Mouse (Mus musculus): Measurements from ENCODE around the gene Prpf8.

Prpf8 gene

GRCm38 (mm10) chr11:75508162-75508561 is 21.5 kb downstream of the Prpf8 start:
- Histone ChIP-seq H3K9me3 (ENCODE audit: low read length) (no peaks in the 10 kb centered on the region), H3K36me3 (ENCODE audit: insufficient read depth, low read length) (peaks cover 71% of the 10 kb centered on the region), H3K4me3 (replicated peaks; ENCODE audit: low read length) (no peak overlapping the region), H3K4me1 (replicated peaks; ENCODE audit: low read depth, low read length) (peaks cover 30% of the 10 kb centered on the region), H3K27me3 (ENCODE audit: insufficient read depth, low read length) (peaks cover 18% of the 10 kb centered on the region)
- TF ChIP-seq NANOG (IDR thresholded peaks at IDR 0.05; ENCODE audit: borderline replicate concordance, low read length) (no peak), POU5F1 (IDR thresholded peaks at IDR 0.05; ENCODE audit: borderline replicate concordance, low read length) (no peak), CTCF (conservative IDR thresholded peaks at IDR 0.05; ENCODE audit: low read length) (no peak)

GRCm38 (mm10) chr11:75508904-75509303 is 22.3 kb downstream of the Prpf8 start:
- TF ChIP-seq NANOG (IDR thresholded peaks at IDR 0.05; ENCODE audit: borderline replicate concordance, low read length): no peak
- no peak for TF ChIP-seq CTCF (conservative IDR thresholded peaks at IDR 0.05; ENCODE audit: low read length)
- H3K9me3 ChIP-seq (ENCODE audit: low read length): no peaks in the 10 kb centered on the region
- peaks cover 19% of the 10 kb centered on the region for H3K27me3 ChIP-seq (ENCODE audit: insufficient read depth, low read length)
- peak overlapping the region; percentile 86; the same call in 1 of the 2 replicates for H3K4me3 ChIP-seq (replicated peaks; ENCODE audit: low read length)
- peaks cover 38% of the 10 kb centered on the region for H3K4me1 ChIP-seq (replicated peaks; ENCODE audit: low read depth, low read length)
- peaks cover 63% of the 10 kb centered on the region for H3K36me3 ChIP-seq (ENCODE audit: insufficient read depth, low read length)

- Histone ChIP-seq H3K27me3 (ENCODE audit: insufficient read depth, low read length) (peaks cover 30% of the 10 kb centered on the region), H3K36me3 (ENCODE audit: insufficient read depth, low read length) (peaks cover 52% of the 10 kb centered on the region), H3K9me3 (ENCODE audit: low read length) (no peaks in the 10 kb centered on the region), H3K4me1 (replicated peaks; ENCODE audit: low read depth, low read length) (peaks cover 48% of the 10 kb centered on the region), H3K4me3 (replicated peaks; ENCODE audit: low read length) (peak within 1 kb of the TSS; percentile 86)
- TF ChIP-seq NANOG (IDR thresholded peaks at IDR 0.05; ENCODE audit: borderline replicate concordance, low read length) (no peak), CTCF (conservative IDR thresholded peaks at IDR 0.05; ENCODE audit: low read length) (no peak), POU5F1 (IDR thresholded peaks at IDR 0.05; ENCODE audit: borderline replicate concordance, low read length) (no peak)
Observed at GRCm38 (mm10) chr11:75509741-75510626, 23.4 kb downstream of the Prpf8 start, which contains the start of gene Rilp. Gene Rilp (plus strand): TSS chr11:75510094.

- H3K36me3 ChIP-seq (ENCODE audit: insufficient read depth, low read length): peaks cover 46% of the 10 kb centered on the region
- peak overlapping the region; percentile 86 for H3K4me3 ChIP-seq (replicated peaks; ENCODE audit: low read length)
- H3K9me3 ChIP-seq (ENCODE audit: low read length): no peaks in the 10 kb centered on the region
- TF ChIP-seq CTCF (conservative IDR thresholded peaks at IDR 0.05; ENCODE audit: low read length) (peak; percentile 73), NANOG (IDR thresholded peaks at IDR 0.05; ENCODE audit: borderline replicate concordance, low read length) (no peak)
- H3K27me3 ChIP-seq (ENCODE audit: insufficient read depth, low read length): peaks cover 36% of the 10 kb centered on the region
- H3K4me1 ChIP-seq (replicated peaks; ENCODE audit: low read depth, low read length): peaks cover 54% of the 10 kb centered on the region
Observed at GRCm38 (mm10) chr11:75510627-75510993, 24.0 kb downstream of the Prpf8 start.

GRCm38 (mm10) chr11:75511213-75511612 is 24.6 kb downstream of the Prpf8 start:
- H3K4me3 ChIP-seq (replicated peaks; ENCODE audit: low read length): no peak overlapping the region
- no peaks in the 10 kb centered on the region for H3K9me3 ChIP-seq (ENCODE audit: low read length)
- TF ChIP-seq POU5F1 (IDR thresholded peaks at IDR 0.05; ENCODE audit: borderline replicate concordance, low read length) (no peak), NANOG (IDR thresholded peaks at IDR 0.05; ENCODE audit: borderline replicate concordance, low read length) (no peak), CTCF (conservative IDR thresholded peaks at IDR 0.05; ENCODE audit: low read length) (no peak)
- peaks cover 54% of the 10 kb centered on the region for H3K4me1 ChIP-seq (replicated peaks; ENCODE audit: low read depth, low read length)
- H3K27me3 ChIP-seq (ENCODE audit: insufficient read depth, low read length): peaks cover 36% of the 10 kb centered on the region
- peaks cover 40% of the 10 kb centered on the region for H3K36me3 ChIP-seq (ENCODE audit: insufficient read depth, low read length)

GRCm38 (mm10) chr11:75512301-75513018 is 25.8 kb downstream of the Prpf8 start:
- TF ChIP-seq POU5F1 (IDR thresholded peaks at IDR 0.05; ENCODE audit: borderline replicate concordance, low read length) (no peak), NANOG (IDR thresholded peaks at IDR 0.05; ENCODE audit: borderline replicate concordance, low read length) (no peak), CTCF (conservative IDR thresholded peaks at IDR 0.05; ENCODE audit: low read length) (no peak)
- Histone ChIP-seq H3K4me1 (replicated peaks; ENCODE audit: low read depth, low read length) (peaks cover 54% of the 10 kb centered on the region), H3K9me3 (ENCODE audit: low read length) (no peaks in the 10 kb centered on the region), H3K36me3 (ENCODE audit: insufficient read depth, low read length) (peaks cover 28% of the 10 kb centered on the region), H3K4me3 (replicated peaks; ENCODE audit: low read length) (no peak overlapping the region), H3K27me3 (ENCODE audit: insufficient read depth, low read length) (peaks cover 36% of the 10 kb centered on the region)

- no peaks in the 10 kb centered on the region for H3K9me3 ChIP-seq (ENCODE audit: low read length)
- peaks cover 19% of the 10 kb centered on the region for H3K36me3 ChIP-seq (ENCODE audit: insufficient read depth, low read length)
- peaks cover 51% of the 10 kb centered on the region for H3K4me1 ChIP-seq (replicated peaks; ENCODE audit: low read depth, low read length)
- H3K4me3 ChIP-seq (replicated peaks; ENCODE audit: low read length): peak within 1 kb of the TSS; percentile 41
- peaks cover 36% of the 10 kb centered on the region for H3K27me3 ChIP-seq (ENCODE audit: insufficient read depth, low read length)
- TF ChIP-seq CTCF (conservative IDR thresholded peaks at IDR 0.05; ENCODE audit: low read length): no peak
- TF ChIP-seq POU5F1 (IDR thresholded peaks at IDR 0.05; ENCODE audit: borderline replicate concordance, low read length): no peak
Observed at GRCm38 (mm10) chr11:75513336-75513735, 26.7 kb downstream of the Prpf8 start, which contains the start of gene Scarf1. Gene Scarf1 (plus strand): TSS chr11:75513540.

- Histone ChIP-seq H3K4me3 (replicated peaks; ENCODE audit: low read length) (peak overlapping the region; percentile 69), H3K9me3 (ENCODE audit: low read length) (no peaks in the 10 kb centered on the region), H3K4me1 (replicated peaks; ENCODE audit: low read depth, low read length) (peaks cover 42% of the 10 kb centered on the region), H3K36me3 (ENCODE audit: insufficient read depth, low read length) (0 out of 2 replicates have a peak, but pooled peaks cover 3% of the 10 kb centered on the region), H3K27me3 (ENCODE audit: insufficient read depth, low read length) (peaks cover 36% of the 10 kb centered on the region)
- TF ChIP-seq NANOG (IDR thresholded peaks at IDR 0.05; ENCODE audit: borderline replicate concordance, low read length) (no peak), POU5F1 (IDR thresholded peaks at IDR 0.05; ENCODE audit: borderline replicate concordance, low read length) (no peak), CTCF (conservative IDR thresholded peaks at IDR 0.05; ENCODE audit: low read length) (no peak)
Observed at GRCm38 (mm10) chr11:75515186-75515585, 28.6 kb downstream of the Prpf8 start.

Data from E14TG2a.4 (cell line).